9 mouse cellular contexts compared by ENCODE assay signal in genomic region chr12:101911346-101911745, GRCm38 (mm10). TPM values are rescaled to one million over a fixed set of nuclear protein-coding genes. Genes with fewer than 3 reads are reported as not detected.
A peak's percentile ranks its signal among the peaks of the same experiment; 100 is the strongest.
DNase-seq lines count a peak whose midpoint lies in the region; ATAC-seq and TF ChIP-seq lines count a peak whose summit lies in the region.
"Had no signal": no experiment of that assay in that cellular context is flagged by ENCODE, and none has a peak within 500 bp of the region (broad histone marks: within the 10 kb centered on the region; RNA-seq: fewer than 3 reads in every experiment).

No protein-coding gene starts in this region.

- no peak overlapping the region for H3K27ac ChIP-seq in heart, embryonic 14.5 days (replicated peaks in 1 of 2; ENCODE audit: control insufficient read depth in 1 of 2, insufficient read depth in 1 of 2, low read depth in 2 of 2, low read length in 2 of 2)
- no peak overlapping the region for H3K27ac ChIP-seq in heart, adult 2 months
- no peak overlapping the region for H3K27ac ChIP-seq in forebrain, embryonic 16.5 days (ENCODE audit: low read length)
- no peak overlapping the region for H3K27ac ChIP-seq in liver, embryonic 16.5 days (ENCODE audit: low read length)

- no peak overlapping the region for H3K9ac ChIP-seq in heart, embryonic 14.5 days (ENCODE audit: low read length)
- H3K9ac ChIP-seq in heart, adult 2 months (ENCODE audit: low read depth, low read length) = no peak overlapping the region
- no peak overlapping the region for H3K9ac ChIP-seq in forebrain, embryonic 16.5 days (replicated peaks; ENCODE audit: low read depth, low read length)
- H3K9ac ChIP-seq in liver, embryonic 16.5 days (ENCODE audit: low read depth, low read length) = no peak overlapping the region

- H3K36me3 ChIP-seq in heart, embryonic 14.5 days (ENCODE audit: control insufficient read depth, insufficient read depth, low read length) = peaks cover 15% of the 10 kb centered on the region
- peaks cover 17% of the 10 kb centered on the region for H3K36me3 ChIP-seq in heart, adult 2 months (ENCODE audit: control insufficient read depth, insufficient read depth, low read length)
- peaks cover 36% of the 10 kb centered on the region for H3K36me3 ChIP-seq in G1E (replicated peaks)
- H3K36me3 ChIP-seq in forebrain, embryonic 16.5 days (ENCODE audit: control insufficient read depth, insufficient read depth) = peaks cover 5% of the 10 kb centered on the region; the same call in 1 of the 2 replicates
- H3K36me3 ChIP-seq in liver, embryonic 16.5 days (ENCODE audit: control insufficient read depth, insufficient read depth) = peaks cover 11% of the 10 kb centered on the region; the same call in 1 of the 2 replicates

- H3K4me1 ChIP-seq in heart, embryonic 14.5 days (ENCODE audit: control insufficient read depth in 2 of 2, insufficient read depth in 2 of 2, low read length in 2 of 2) = peaks cover 6 to 11% of the 10 kb centered on the region in 2 experiments
- H3K4me1 ChIP-seq in heart, adult 2 months (ENCODE audit: control insufficient read depth, insufficient read depth, low read length) = peaks cover 7% of the 10 kb centered on the region
- peaks cover 31% of the 10 kb centered on the region for H3K4me1 ChIP-seq in G1E (ENCODE audit: insufficient read depth, low read depth, low read length)
- H3K4me1 ChIP-seq in forebrain, embryonic 16.5 days (replicated peaks; ENCODE audit: control insufficient read depth, insufficient read depth, low read length) = peaks cover 20% of the 10 kb centered on the region
- peaks cover 16% of the 10 kb centered on the region for H3K4me1 ChIP-seq in liver, embryonic 16.5 days (ENCODE audit: control insufficient read depth, low read depth, low read length)

- no peak for TF ChIP-seq CTCF in heart, adult 2 months (IDR thresholded peaks at IDR 0.05)
- no peak for TF ChIP-seq CTCF in G1E (IDR thresholded peaks at IDR 0.05; ENCODE audit: low read depth, low read length)

- 83% methylated on average over 3 of the region's 3 CpGs for WGBS in heart, embryonic 14.5 days
- 84% methylated on average over 3 of the region's 3 CpGs for WGBS in heart, adult 2 months
- 77% methylated on average over 3 of the region's 3 CpGs for WGBS in forebrain, embryonic 16.5 days
- 74% methylated on average over 3 of the region's 3 CpGs for WGBS in liver, embryonic 16.5 days (ENCODE audit: insufficient replicate concordance)

- no peak for ATAC-seq in heart, embryonic 14.5 days (ENCODE audit: insufficient number of reproducible peaks, insufficient read depth, low FRiP score, low read depth)
- ATAC-seq in G1E (ENCODE audit: extremely low read depth, insufficient number of reproducible peaks, low FRiP score, poor library complexity, severe bottlenecking) = no peak
- no peak for ATAC-seq in forebrain, embryonic 16.5 days
- ATAC-seq in liver, embryonic 16.5 days (ENCODE audit: low read depth) = no peak

- no peak overlapping the region for H3K4me3 ChIP-seq in heart, embryonic 14.5 days (ENCODE audit: control insufficient read depth in 1 of 2, insufficient read depth in 1 of 2, low read depth in 1 of 2, low read length in 2 of 2)
- H3K4me3 ChIP-seq in heart, adult 2 months = no peak overlapping the region
- peak overlapping the region; percentile 75; the same call in 1 of the 2 replicates for H3K4me3 ChIP-seq in G1E (ENCODE audit: low read depth, low read length)
- H3K4me3 ChIP-seq in forebrain, embryonic 16.5 days (replicated peaks; ENCODE audit: low read length) = no peak overlapping the region
- peak overlapping the region; percentile 91 for H3K4me3 ChIP-seq in liver, embryonic 16.5 days (ENCODE audit: low read depth, low read length)

- no peak for DNase-seq in heart, adult 2 months
- DNase-seq in G1E (ENCODE audit: low spot score) = no peak
- DNase-seq in adrenal gland, adult 18-20 months (ENCODE audit: low spot score in 2 of 2) = no peak
- no peak for DNase-seq in urinary bladder, adult 18-20 months (ENCODE audit: low spot score in 2 of 2)
- no peak for DNase-seq in right cerebral cortex, adult 18-20 months
- DNase-seq: retina, postnatal 1 day had no signal

- intact Hi-C loops in heart, adult 2 months (cut with DNase I) = loop anchor here (5.0 kb wide), 1 partner anchor 829 kb away; the partner anchor contains the start of gene Ppp4r3a

- H3K27me3 ChIP-seq in heart, embryonic 14.5 days (ENCODE audit: control insufficient read depth, insufficient read depth, low read length) = no peaks in the 10 kb centered on the region
- H3K27me3 ChIP-seq in heart, adult 2 months (ENCODE audit: control insufficient read depth, insufficient read depth, low read length) = no peaks in the 10 kb centered on the region
- H3K27me3 ChIP-seq in G1E (ENCODE audit: insufficient read depth, low read length) = no peaks in the 10 kb centered on the region
- H3K27me3 ChIP-seq in forebrain, embryonic 16.5 days (replicated peaks; ENCODE audit: control insufficient read depth, insufficient read depth, low read length) = no peaks in the 10 kb centered on the region
- H3K27me3 ChIP-seq in liver, embryonic 16.5 days (ENCODE audit: control insufficient read depth, insufficient read depth, low read depth, low read length) = no peaks in the 10 kb centered on the region

- H3K9me3 ChIP-seq in heart, embryonic 14.5 days (ENCODE audit: control insufficient read depth, low read length) = no peaks in the 10 kb centered on the region
- 0 out of 2 replicates have a peak, but pooled peaks cover 3% of the 10 kb centered on the region for H3K9me3 ChIP-seq in G1E (replicated peaks)
- no peaks in the 10 kb centered on the region for H3K9me3 ChIP-seq in forebrain, embryonic 16.5 days (ENCODE audit: control insufficient read depth, low read length)
- H3K9me3 ChIP-seq in liver, embryonic 16.5 days (replicated peaks; ENCODE audit: control insufficient read depth, low read length) = no peaks in the 10 kb centered on the region

- no peak for TF ChIP-seq POLR2A in heart, adult 2 months (IDR thresholded peaks at IDR 0.05; ENCODE audit: insufficient read depth, low read depth, low read length)

- peaks cover 4% of the 10 kb centered on the region for H3K79me2 ChIP-seq in heart, adult 2 months (replicated peaks; ENCODE audit: control insufficient read depth, insufficient read depth, low read length)

- TF ChIP-seq EP300 in heart, adult 2 months (IDR thresholded peaks at IDR 0.05; ENCODE audit: insufficient read depth, low read depth, low read length) = no peak

- peak overlapping the region; percentile 86 for H3K4me2 ChIP-seq in heart, embryonic 14.5 days (ENCODE audit: low read length)
- peak overlapping the region; percentile 93 for H3K4me2 ChIP-seq in forebrain, embryonic 16.5 days (ENCODE audit: low read length)
- H3K4me2 ChIP-seq in liver, embryonic 16.5 days (ENCODE audit: low read depth, low read length) = peak overlapping the region; percentile 90

RNA-seq across cellular contexts. Expression of gene Trip11, which starts 1.7 kb away (rescaled TPM):
- polyA plus RNA-seq in heart, embryonic 14.5 days (2014; fragmentation: Nextera tagmentation; extraction: Ambion mirVana) = 20.5 and 21.8 TPM in 2 replicates
- total RNA-seq in heart, adult 2 months (2021) = 10 to 100 TPM; 36.6 to 40.0 TPM
- polyA plus RNA-seq in heart, adult 2 months (2012; rRNA removed) = 4.7 and 9.5 TPM in 2 replicates
- total RNA-seq in G1E (2014; fragmentation: Nextera tagmentation) = 68.8 and 77.1 TPM in 2 replicates
- total RNA-seq in G1E (2017) = 30.5 and 45.7 TPM in 2 replicates
- 2.9 and 3.6 TPM in 2 replicates for polyA plus RNA-seq in G1E (2012)
- polyA plus RNA-seq in forebrain, embryonic 16.5 days (2015; fragmentation: Nextera tagmentation; extraction: Ambion mirVana) = 21.9 and 22.4 TPM in 2 replicates
- polyA plus RNA-seq in liver, embryonic 16.5 days (2015; fragmentation: Nextera tagmentation; extraction: Ambion mirVana) = 7.2 and 7.9 TPM in 2 replicates
- 10 to 100 TPM; 34.2 to 39.5 TPM for total RNA-seq in adrenal gland, adult 18-20 months (2021)

RNA-seq across cellular contexts. Expression of gene Atxn3, which starts 46.7 kb away (rescaled TPM):
- polyA plus RNA-seq in heart, embryonic 14.5 days (2014; fragmentation: Nextera tagmentation; extraction: Ambion mirVana) = 8.8 and 10.2 TPM in 2 replicates
- total RNA-seq in heart, adult 2 months (2021) = 10 to 100 TPM in 1 of 2 experiments, 1 to 10 TPM in 1; 7.2 to 10.2 TPM
- polyA plus RNA-seq in heart, adult 2 months (2012; rRNA removed) = 2.6 and 5.9 TPM in 2 replicates
- total RNA-seq in G1E (2014; fragmentation: Nextera tagmentation) (72.5 and 75.6 TPM in 2 replicates), G1E (2017) (81.8 and 98.8 TPM in 2 replicates)
- 3.7 and 5.6 TPM in 2 replicates for polyA plus RNA-seq in G1E (2012)
- polyA plus RNA-seq in forebrain, embryonic 16.5 days (2015; fragmentation: Nextera tagmentation; extraction: Ambion mirVana) = 14.3 and 14.4 TPM in 2 replicates
- 8.6 and 9.5 TPM in 2 replicates for polyA plus RNA-seq in liver, embryonic 16.5 days (2015; fragmentation: Nextera tagmentation; extraction: Ambion mirVana)
- total RNA-seq in adrenal gland, adult 18-20 months (2021) = 10 to 100 TPM; 15.1 to 18.4 TPM

Comparison
In these comparisons a context has a peak if more than half of its experiments do, and no peak if none do; other contexts are left out.
1. H3K4me3 ChIP-seq: peak in G1E (single experiment) and liver, embryonic 16.5 days (single experiment); none in heart, embryonic 14.5 days (0 of 2), heart, adult 2 months (single experiment) and forebrain, embryonic 16.5 days (single experiment).
2. Peak in every context shown above with its lines, with median percentiles within 50 percentile points of each other: H3K4me2 ChIP-seq.